ENCODE assay signal across 14 mouse cellular contexts in genomic region chr5:51989396-51989795, GRCm38 (mm10).
"Had no signal": no experiment of that assay in that cellular context is flagged by ENCODE, and none has a peak within 500 bp of the region (broad histone marks: within the 10 kb centered on the region; RNA-seq: fewer than 3 reads in every experiment).

No protein-coding gene starts in this region.

- H3K4me1 ChIP-seq: limb, embryonic 15.5 days; liver, embryonic 12.5 days had no signal

- ATAC-seq: liver, embryonic 12.5 days had no signal

- H3K9ac ChIP-seq: limb, embryonic 15.5 days; liver, embryonic 12.5 days; lung, embryonic 14.5 days; midbrain, embryonic 12.5 days; neural tube, embryonic 13.5 days had no signal

- H3K4me3 ChIP-seq: layer of hippocampus, adult 2 months; limb, embryonic 15.5 days; liver, embryonic 12.5 days; midbrain, embryonic 12.5 days; neural tube, embryonic 13.5 days had no signal

- H3K27ac ChIP-seq: layer of hippocampus, adult 2 months; limb, embryonic 15.5 days; liver, embryonic 12.5 days; midbrain, embryonic 12.5 days; neural tube, embryonic 13.5 days; stomach, postnatal 0 days had no signal

- H3K9me3 ChIP-seq: limb, embryonic 15.5 days; liver, embryonic 12.5 days; midbrain, embryonic 12.5 days; neural tube, embryonic 13.5 days had no signal

- H3K4me2 ChIP-seq: limb, embryonic 15.5 days; liver, embryonic 12.5 days; lung, embryonic 14.5 days; midbrain, embryonic 12.5 days; neural tube, embryonic 13.5 days had no signal

- H3K27me3 ChIP-seq: midbrain, embryonic 12.5 days had no signal

- DNase-seq: kidney, adult 18-20 months; kidney, postnatal 10 days; kidney, postnatal 4 days; lung, embryonic 14.5 days; lung, postnatal 10 days; lung, postnatal 4 days; thymus, adult 2 months; thymus, postnatal 25 days had no signal

- H3K36me3 ChIP-seq: limb, embryonic 15.5 days; liver, embryonic 12.5 days; midbrain, embryonic 12.5 days; neural tube, embryonic 13.5 days had no signal
